Comparison of ENCODE assay signal across 24 mouse cellular contexts in the genomic region with DNA sequence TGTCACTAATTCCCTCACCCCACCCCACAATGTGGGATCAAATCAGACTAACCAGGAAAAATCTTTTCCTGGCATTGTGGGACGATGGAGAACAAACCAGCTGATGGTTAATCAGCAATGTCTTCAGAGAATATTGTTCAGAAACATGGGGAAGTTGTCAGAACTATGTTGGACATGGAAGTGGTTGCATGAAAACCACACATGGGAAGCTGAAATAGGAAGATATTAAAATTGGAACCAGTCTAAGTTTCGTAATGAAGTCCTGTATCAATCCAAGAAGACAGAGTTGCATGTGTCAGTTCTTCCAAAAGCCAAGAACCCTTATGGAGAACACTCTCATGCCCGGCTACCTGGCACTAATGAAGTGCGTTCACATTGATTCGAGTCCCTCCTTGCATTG. TPM values are rescaled to one million over a fixed set of nuclear protein-coding genes. Genes with fewer than 3 reads are reported as not detected.
A peak's percentile ranks its signal among the peaks of the same experiment; 100 is the strongest.
DNase-seq lines count a peak whose midpoint lies in the region; ATAC-seq and TF ChIP-seq lines count a peak whose summit lies in the region.
"Had no signal": no experiment of that assay in that cellular context is flagged by ENCODE, and none has a peak within 500 bp of the region (broad histone marks: within the 10 kb centered on the region; RNA-seq: fewer than 3 reads in every experiment).

No protein-coding gene starts in this region.

- DNase-seq in midbrain, embryonic 11.5 days (ENCODE audit: low spot score, missing footprints): peak; percentile 12
- DNase-seq in midbrain, postnatal 0 days (ENCODE audit: low spot score): no peak
- DNase-seq in ovary, postnatal 36 days (ENCODE audit: low spot score): no peak
- DNase-seq: adrenal gland, adult 8-10 months; adrenal gland, postnatal 14 days; adrenal gland, postnatal 36 days; B cell, adult 2 months; cerebellum, adult 11 months; cerebellum, adult 18-20 months; cerebellum, adult 8-10 months; cerebellum, adult 9-11 months; cerebellum, postnatal 14 days; cerebellum, postnatal 36 days; forebrain, postnatal 0 days had no signal

- no peak overlapping the region for H3K27ac ChIP-seq in midbrain, embryonic 11.5 days (ENCODE audit: low read depth, low read length)
- H3K27ac ChIP-seq in midbrain, postnatal 0 days (ENCODE audit: low read depth, low read length): no peak overlapping the region
- no peak overlapping the region for H3K27ac ChIP-seq in liver, embryonic 12.5 days
- H3K27ac ChIP-seq: embryonic facial prominence, embryonic 10.5 days; embryonic facial prominence, embryonic 12.5 days; forebrain, embryonic 13.5 days; forebrain, embryonic 15.5 days had no signal

- H3K9ac ChIP-seq in midbrain, embryonic 11.5 days (ENCODE audit: low read length): no peak overlapping the region
- no peak overlapping the region for H3K9ac ChIP-seq in midbrain, postnatal 0 days (replicated peaks; ENCODE audit: low read length, poor library complexity, severe bottlenecking)
- H3K9ac ChIP-seq in liver, embryonic 12.5 days: no peak overlapping the region
- H3K9ac ChIP-seq: embryonic facial prominence, embryonic 12.5 days; forebrain, embryonic 13.5 days; forebrain, embryonic 15.5 days; forebrain, postnatal 0 days had no signal

- H3K4me2 ChIP-seq in midbrain, embryonic 11.5 days: no peak overlapping the region
- no peak overlapping the region for H3K4me2 ChIP-seq in midbrain, postnatal 0 days (ENCODE audit: low read depth, low read length, poor library complexity, severe bottlenecking)
- no peak overlapping the region for H3K4me2 ChIP-seq in liver, embryonic 12.5 days
- H3K4me2 ChIP-seq: embryonic facial prominence, embryonic 12.5 days; forebrain, embryonic 13.5 days; forebrain, embryonic 15.5 days had no signal

- ATAC-seq in midbrain, embryonic 11.5 days (ENCODE audit: low FRiP score): no peak
- no peak for ATAC-seq in midbrain, postnatal 0 days (ENCODE audit: low FRiP score)
- ATAC-seq in granulocyte monocyte progenitor cell, adult 5-6 weeks (replicated peaks; ENCODE audit: poor library complexity, severe bottlenecking): peak; percentile 84
- ATAC-seq in megakaryocyte progenitor cell, adult 5-6 weeks (replicated peaks; ENCODE audit: poor library complexity): peak; percentile 64
- no peak for ATAC-seq in liver, embryonic 12.5 days
- ATAC-seq: CD4-positive, CD25-positive, alpha-beta regulatory T cell, adult 4 months; forebrain, embryonic 13.5 days; forebrain, embryonic 15.5 days; forebrain, postnatal 0 days had no signal

- 83% methylated on average over 5 of the region's 5 CpGs for WGBS in midbrain, embryonic 11.5 days
- 90% methylated on average over 5 of the region's 5 CpGs for WGBS in midbrain, postnatal 0 days
- WGBS in liver, embryonic 12.5 days (ENCODE audit: insufficient replicate concordance): 58% methylated on average over 5 of the region's 5 CpGs

- H3K27me3 ChIP-seq in midbrain, embryonic 11.5 days (ENCODE audit: control insufficient read depth, insufficient read depth, low read length): no peaks in the 10 kb centered on the region
- no peaks in the 10 kb centered on the region for H3K27me3 ChIP-seq in midbrain, postnatal 0 days (ENCODE audit: insufficient read depth, low read length)
- no peaks in the 10 kb centered on the region for H3K27me3 ChIP-seq in liver, embryonic 12.5 days (replicated peaks)
- H3K27me3 ChIP-seq: CH12.LX; embryonic facial prominence, embryonic 12.5 days; forebrain, embryonic 13.5 days; forebrain, embryonic 15.5 days had no signal

- no peak for TF ChIP-seq CTCF in midbrain, postnatal 0 days (IDR thresholded peaks at IDR 0.05)

- H3K4me1 ChIP-seq in midbrain, embryonic 11.5 days (ENCODE audit: control insufficient read depth, insufficient read depth, low read length): no peaks in the 10 kb centered on the region
- H3K4me1 ChIP-seq in midbrain, postnatal 0 days (ENCODE audit: insufficient read depth, low read length): no peaks in the 10 kb centered on the region
- H3K4me1 ChIP-seq in liver, embryonic 12.5 days: no peaks in the 10 kb centered on the region
- H3K4me1 ChIP-seq: embryonic facial prominence, embryonic 10.5 days; embryonic facial prominence, embryonic 12.5 days; forebrain, embryonic 13.5 days; forebrain, embryonic 15.5 days had no signal

- H3K9me3 ChIP-seq in midbrain, embryonic 11.5 days (ENCODE audit: control insufficient read depth, low read length): no peaks in the 10 kb centered on the region
- no peaks in the 10 kb centered on the region for H3K9me3 ChIP-seq in midbrain, postnatal 0 days (ENCODE audit: low read length)
- no peaks in the 10 kb centered on the region for H3K9me3 ChIP-seq in liver, embryonic 12.5 days (replicated peaks)
- H3K9me3 ChIP-seq: embryonic facial prominence, embryonic 10.5 days; embryonic facial prominence, embryonic 12.5 days; forebrain, embryonic 13.5 days; forebrain, embryonic 15.5 days; G1E had no signal

- H3K4me3 ChIP-seq in midbrain, embryonic 11.5 days (ENCODE audit: low read depth, low read length): no peak overlapping the region
- no peak overlapping the region for H3K4me3 ChIP-seq in midbrain, postnatal 0 days (ENCODE audit: low read depth, low read length)
- no peak overlapping the region for H3K4me3 ChIP-seq in liver, embryonic 12.5 days
- H3K4me3 ChIP-seq: embryonic facial prominence, embryonic 10.5 days; embryonic facial prominence, embryonic 12.5 days; forebrain, embryonic 13.5 days; forebrain, embryonic 15.5 days had no signal

- H3K36me3 ChIP-seq in midbrain, embryonic 11.5 days (ENCODE audit: control insufficient read depth, insufficient read depth, low read length): no peaks in the 10 kb centered on the region
- no peaks in the 10 kb centered on the region for H3K36me3 ChIP-seq in midbrain, postnatal 0 days (ENCODE audit: insufficient read depth, low read length)
- H3K36me3 ChIP-seq in liver, embryonic 12.5 days: no peaks in the 10 kb centered on the region
- H3K36me3 ChIP-seq: embryonic facial prominence, embryonic 10.5 days; embryonic facial prominence, embryonic 12.5 days; forebrain, embryonic 15.5 days; G1E had no signal

RNA-seq across cellular contexts. Expression of a gene that starts 11.0 kb away (rescaled TPM):
- 48.0 and 48.5 TPM in 2 replicates for polyA plus RNA-seq in midbrain, embryonic 11.5 days (2014; fragmentation: Nextera tagmentation; extraction: Ambion mirVana)
- total RNA-seq in midbrain, postnatal 0 days (2014; rRNA removed): 15.5 and 20.1 TPM in 2 replicates
- 4.9 and 5.9 TPM in 2 replicates for polyA plus RNA-seq in midbrain, postnatal 0 days (2015; fragmentation: Nextera tagmentation; extraction: Ambion mirVana)
- total RNA-seq in granulocyte monocyte progenitor cell, adult 5-6 weeks (2014; fragmentation: Nextera tagmentation): 44.2 and 52.7 TPM in 2 replicates
- 49.8 and 51.1 TPM in 2 replicates for total RNA-seq in granulocyte monocyte progenitor cell, adult 5-6 weeks (2017)
- 38.1 and 42.1 TPM in 2 replicates for total RNA-seq in megakaryocyte progenitor cell, adult 5-6 weeks (2015)
- total RNA-seq in megakaryocyte progenitor cell, adult 5-6 weeks (2017): 40.9 and 42.0 TPM in 2 replicates
- polyA plus RNA-seq in liver, embryonic 12.5 days (2016; fragmentation: Nextera tagmentation; extraction: Ambion mirVana): 12.9 and 13.3 TPM in 2 replicates
- total RNA-seq: CH12.LX had no signal
- polyA plus RNA-seq: G1E had no signal

RNA-seq across cellular contexts. Expression of a gene that starts 20.1 kb away (rescaled TPM):
- polyA plus RNA-seq in midbrain, embryonic 11.5 days (2014; fragmentation: Nextera tagmentation; extraction: Ambion mirVana): 8.5 and 10.5 TPM in 2 replicates
- 27.9 and 28.0 TPM in 2 replicates for total RNA-seq in midbrain, postnatal 0 days (2014; rRNA removed)
- 30.2 and 35.7 TPM in 2 replicates for polyA plus RNA-seq in midbrain, postnatal 0 days (2015; fragmentation: Nextera tagmentation; extraction: Ambion mirVana)
- 1.1 and 4.3 TPM in 2 replicates for total RNA-seq in granulocyte monocyte progenitor cell, adult 5-6 weeks (2014; fragmentation: Nextera tagmentation)
- total RNA-seq in granulocyte monocyte progenitor cell, adult 5-6 weeks (2017): 0.21 and 1.6 TPM in 2 replicates
- total RNA-seq in megakaryocyte progenitor cell, adult 5-6 weeks (2015): 0.47 and 4.9 TPM in 2 replicates
- total RNA-seq in megakaryocyte progenitor cell, adult 5-6 weeks (2017): 1.2 and 1.6 TPM in 2 replicates
- 10.0 and 11.7 TPM in 2 replicates for polyA plus RNA-seq in liver, embryonic 12.5 days (2016; fragmentation: Nextera tagmentation; extraction: Ambion mirVana)
- total RNA-seq: CH12.LX had no signal
- polyA plus RNA-seq: G1E had no signal

Comparison
In these comparisons a context has a peak if more than half of its experiments do, and no peak if none do; other contexts are left out.
1. ATAC-seq: peak in granulocyte monocyte progenitor cell, adult 5-6 weeks (single experiment) and megakaryocyte progenitor cell, adult 5-6 weeks (single experiment); none in midbrain, embryonic 11.5 days (single experiment), midbrain, postnatal 0 days (single experiment) and liver, embryonic 12.5 days (single experiment).